Comparison of ENCODE assay signal across 21 mouse cellular contexts in the genomic region with DNA sequence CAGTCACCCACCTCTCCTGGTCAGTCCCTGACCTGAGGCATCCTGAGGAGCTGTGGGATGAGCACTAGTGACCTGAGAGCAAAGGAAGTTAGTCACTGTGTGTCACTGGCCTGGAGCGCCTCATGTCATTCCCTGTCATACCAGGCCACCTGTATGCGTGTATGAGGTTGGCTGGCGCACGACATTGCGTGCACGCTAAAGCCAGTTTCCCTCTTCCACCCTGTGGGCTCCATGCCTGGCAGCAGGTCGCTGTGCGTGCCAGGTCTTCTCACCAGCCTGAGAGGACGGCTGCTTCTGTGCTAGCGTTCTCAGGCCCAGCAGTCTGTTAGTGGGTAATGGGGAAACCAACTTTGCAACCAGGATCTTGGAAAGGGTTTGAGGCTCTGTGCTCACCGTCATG.
"Had no signal": no experiment of that assay in that cellular context is flagged by ENCODE, and none has a peak within 500 bp of the region (broad histone marks: within the 10 kb centered on the region; RNA-seq: fewer than 3 reads in every experiment).

No protein-coding gene starts in this region.

- H3K27ac ChIP-seq: intestine, embryonic 15.5 days; kidney, embryonic 15.5 days; left cerebral cortex, adult 2 months; macrophage; midbrain, embryonic 12.5 days; neural tube, embryonic 13.5 days; stomach, embryonic 15.5 days had no signal

- H3K4me3 ChIP-seq: intestine, embryonic 15.5 days; kidney, embryonic 15.5 days; left cerebral cortex, adult 2 months; midbrain, embryonic 12.5 days; myocyte; neural tube, embryonic 13.5 days; stomach, embryonic 15.5 days had no signal

- H3K9ac ChIP-seq: intestine, embryonic 15.5 days; kidney, embryonic 15.5 days; lung, embryonic 14.5 days; midbrain, embryonic 12.5 days; neural tube, embryonic 13.5 days; stomach, embryonic 15.5 days had no signal

- H3K9me3 ChIP-seq: intestine, embryonic 15.5 days; kidney, embryonic 15.5 days; midbrain, embryonic 12.5 days; neural tube, embryonic 13.5 days; stomach, embryonic 15.5 days had no signal

- DNase-seq: kidney, adult 11 months; kidney, adult 8-10 months; kidney, postnatal 10 days; kidney, postnatal 36 days; layer of hippocampus, postnatal 36 days; lung, embryonic 14.5 days; retina, postnatal 1 day; right cerebral cortex, postnatal 25 days; spleen, adult 18-20 months; thymus, postnatal 25 days had no signal

- ATAC-seq: intestine, embryonic 15.5 days; lung, postnatal 0 days; midbrain, embryonic 16.5 days had no signal

- H3K4me2 ChIP-seq: intestine, embryonic 15.5 days; kidney, embryonic 15.5 days; liver, embryonic 11.5 days; lung, embryonic 14.5 days; midbrain, embryonic 12.5 days; neural tube, embryonic 13.5 days; stomach, embryonic 15.5 days had no signal
